Mouse (Mus musculus) myocyte (in vitro differentiated cells): ENCODE results near the gene Galk1. TPM values are rescaled to one million over a fixed set of nuclear protein-coding genes. Genes with fewer than 3 reads are reported as not detected.

Experiments
- H3K27me3 ChIP-seq: one replicate; pipeline ENCODE4 v1.6.1; 2011; ENCODE audit not compliant: control insufficient read depth, insufficient read depth, insufficient read length
- H3K36me3 ChIP-seq: one replicate; pipeline ENCODE4 v1.6.1; 2011; ENCODE audit not compliant: control insufficient read depth, insufficient read depth
- H3K4me2 ChIP-seq: one replicate; pipeline ENCODE4 v1.6.1; 2011; ENCODE audit warnings: low read depth, control low read depth
- H3K4me3 ChIP-seq: one replicate; pipeline ENCODE4 v1.5.1; 2011; ENCODE audit warnings: mild to moderate bottlenecking, control low read depth, moderate library complexity
- H3K79me2 ChIP-seq: one replicate; pipeline ENCODE4 v1.6.1; 2011; ENCODE audit not compliant: control insufficient read depth, insufficient read depth
- H3ac ChIP-seq: one replicate; pipeline ENCODE4 v1.6.1; 2011; ENCODE audit not compliant: control insufficient read depth, insufficient read length
- CEBPB ChIP-seq: IDR thresholded peaks from 2 replicates; pipeline ENCODE4 v1.6.1; 2011; ENCODE audit warnings: mild to moderate bottlenecking, moderate library complexity; ENCODE audit not compliant: poor library complexity, insufficient read depth, severe bottlenecking
- E2F4 ChIP-seq: IDR thresholded peaks from one replicate; pipeline ENCODE4 v1.6.1; 2011; ENCODE audit warnings: mild to moderate bottlenecking, control low read depth, moderate library complexity; ENCODE audit not compliant: insufficient read depth
- MAX ChIP-seq: IDR thresholded peaks from one replicate; pipeline ENCODE4 v1.6.1; 2011; ENCODE audit warnings: low read depth, mild to moderate bottlenecking, control low read depth
- MYOD1 ChIP-seq, 3 experiments: IDR thresholded peaks; one replicate each; pipeline ENCODE4 v1.6.1; 2011; ENCODE audit warnings: control low read depth in 2 of 3, low read depth in 2 of 3, mild to moderate bottlenecking in 2 of 3, moderate library complexity in 1 of 3; ENCODE audit not compliant: insufficient read length in 2 of 3, control insufficient read depth in 1 of 3
- MYOG ChIP-seq, 3 experiments: IDR thresholded peaks; one replicate each; pipeline ENCODE4 v1.6.1; 2011; ENCODE audit warnings: control low read depth in 2 of 3, low read depth in 2 of 3, mild to moderate bottlenecking in 2 of 3; ENCODE audit not compliant: insufficient read length in 2 of 3, control insufficient read depth in 1 of 3, insufficient read depth in 1 of 3
- POLR2A ChIP-seq: IDR thresholded peaks from one replicate; pipeline ENCODE4 v1.6.1; 2011; ENCODE audit warnings: low read depth, mild to moderate bottlenecking, control low read depth, moderate library complexity; ENCODE audit not compliant: insufficient read length
- POLR2AphosphoS2 ChIP-seq: IDR thresholded peaks from one replicate; pipeline ENCODE4 v1.6.1; 2011; ENCODE audit warnings: low read depth, control low read depth; ENCODE audit not compliant: insufficient read length
- REST ChIP-seq: IDR thresholded peaks from one replicate; pipeline ENCODE4 v1.6.1; 2011; ENCODE audit warnings: mild to moderate bottlenecking, control low read depth, moderate library complexity; ENCODE audit not compliant: insufficient read depth, insufficient read length
- SRF ChIP-seq: IDR thresholded peaks from one replicate; pipeline ENCODE4 v1.6.1; 2011; ENCODE audit warnings: low read depth; ENCODE audit not compliant: control insufficient read depth, insufficient read length
- TCF12 ChIP-seq: IDR thresholded peaks from one replicate; pipeline ENCODE4 v1.6.1; 2011; ENCODE audit warnings: mild to moderate bottlenecking, control low read depth; ENCODE audit not compliant: poor library complexity, insufficient read depth, severe bottlenecking
- TCF3 ChIP-seq: IDR thresholded peaks from one replicate; pipeline ENCODE4 v1.6.1; 2011; ENCODE audit warnings: low read depth, control low read depth; ENCODE audit not compliant: insufficient read length
- USF1 ChIP-seq: IDR thresholded peaks from one replicate; pipeline ENCODE4 v1.6.1; 2011; ENCODE audit warnings: low read depth, mild to moderate bottlenecking, control low read depth, moderate library complexity
- polyA plus RNA-seq: library from polyadenylated mRNA; unstranded; fragments of >200 nt; fragmentation: generic; extraction: Trizol; gene quantifications from one replicate; pipeline ENCODE4 v1.2.1, GENCODE M21; 2012; ENCODE audit warnings: missing spikeins

Galk1 gene
- polyA plus RNA-seq, 1 experiment, result 172 TPM

DNA sequence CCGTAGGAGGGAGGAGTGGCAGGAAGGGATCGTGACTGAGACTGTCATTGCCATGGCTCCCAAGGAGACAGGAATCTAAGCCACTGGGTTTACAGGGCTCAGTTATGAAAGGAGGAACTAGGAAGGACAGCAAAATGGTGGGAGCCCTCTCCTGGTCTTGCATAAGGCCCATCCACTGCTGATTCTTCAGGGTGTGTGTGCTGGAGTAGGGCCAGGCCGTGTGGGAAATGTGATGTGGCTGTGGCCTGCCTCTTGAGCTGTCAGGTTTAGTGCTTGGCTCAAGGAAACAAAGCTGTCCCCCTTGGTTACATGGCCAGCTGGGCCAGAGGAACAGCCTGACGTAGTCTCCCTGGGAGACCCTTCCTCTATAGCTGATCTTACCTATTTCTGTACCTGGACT, 37.7 kb upstream of the Galk1 start:
- no peak overlapping the region for H3K4me2 ChIP-seq
- peaks cover 33% of the 10 kb centered on the region for H3K36me3 ChIP-seq
- H3K27me3 ChIP-seq, result no peaks in the 10 kb centered on the region
- TF ChIP-seq TCF12 (no peak), MAX (no peak), MYOD1 (IDR thresholded peaks at IDR 0.05; ENCODE audit: control insufficient read depth in 1 of 3, insufficient read length in 2 of 3, low read depth in 2 of 3) (no peak), SRF (no peak), POLR2A (no peak), E2F4 (no peak), POLR2AphosphoS2 (no peak), USF1 (no peak), MYOG (IDR thresholded peaks at IDR 0.05; ENCODE audit: control insufficient read depth in 1 of 3, insufficient read depth in 1 of 3, insufficient read length in 2 of 3, low read depth in 2 of 3) (no peak), CEBPB (no peak), REST (no peak), TCF3 (no peak)
- H3ac ChIP-seq, result no peak overlapping the region
- peaks cover 15% of the 10 kb centered on the region for H3K79me2 ChIP-seq
- no peak overlapping the region for H3K4me3 ChIP-seq

DNA sequence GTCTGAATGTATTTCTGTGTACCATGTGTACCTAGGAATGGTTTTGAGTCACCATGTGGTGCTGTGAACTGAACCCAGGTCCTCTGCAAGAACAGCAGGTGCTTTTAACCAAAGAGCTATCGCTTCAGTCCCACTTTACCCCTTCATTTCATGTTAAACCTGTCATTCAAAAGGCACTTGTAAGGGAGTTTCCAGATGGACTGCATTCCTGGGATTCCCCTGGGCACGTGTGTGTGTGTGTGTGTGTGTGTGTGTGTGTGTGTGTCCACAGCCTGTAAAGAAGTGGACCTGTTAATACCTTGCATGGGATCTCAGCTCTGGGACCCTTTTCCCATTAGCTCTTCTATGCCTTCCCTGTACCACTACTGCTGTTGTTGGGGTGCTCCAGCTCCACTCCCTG, 37.1 kb upstream of the Galk1 start:
- Histone ChIP-seq H3K27me3 (no peaks in the 10 kb centered on the region), H3K79me2 (peaks cover 21% of the 10 kb centered on the region), H3K4me2 (no peak overlapping the region), H3ac (no peak overlapping the region), H3K36me3 (peaks cover 33% of the 10 kb centered on the region), H3K4me3 (no peak overlapping the region)
- TF ChIP-seq USF1 (no peak), MAX (no peak), CEBPB (no peak), POLR2A (no peak), E2F4 (no peak), MYOD1 (IDR thresholded peaks at IDR 0.05; ENCODE audit: control insufficient read depth in 1 of 3, insufficient read length in 2 of 3, low read depth in 2 of 3) (no peak), MYOG (IDR thresholded peaks at IDR 0.05; ENCODE audit: control insufficient read depth in 1 of 3, insufficient read depth in 1 of 3, insufficient read length in 2 of 3, low read depth in 2 of 3) (no peak), TCF3 (no peak), REST (no peak), POLR2AphosphoS2 (no peak), TCF12 (no peak), SRF (no peak)

DNA sequence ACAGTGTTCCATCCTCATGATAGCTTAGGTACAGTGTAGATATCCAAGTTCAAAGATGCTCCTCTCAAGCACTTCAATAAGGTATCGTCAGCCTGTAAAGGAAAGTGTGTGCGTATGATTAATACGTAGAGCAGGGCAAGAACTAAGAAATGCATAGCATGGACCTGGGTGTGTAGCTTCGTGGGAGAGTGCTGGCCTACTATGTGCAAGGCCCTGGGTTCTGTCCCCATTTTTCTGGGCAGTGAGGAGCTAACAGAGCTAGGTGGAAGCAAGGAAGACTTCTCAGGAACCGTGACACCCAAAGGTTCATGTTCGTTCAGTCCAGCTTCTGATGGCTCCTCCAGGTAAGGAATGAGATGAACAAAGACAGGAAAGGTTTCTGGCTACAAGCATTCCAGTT, 32.7 kb upstream of the Galk1 start:
- TF ChIP-seq CEBPB (no peak), POLR2A (no peak), REST (no peak), TCF3 (no peak), E2F4 (no peak), MYOG (IDR thresholded peaks at IDR 0.05; ENCODE audit: control insufficient read depth in 1 of 3, insufficient read depth in 1 of 3, insufficient read length in 2 of 3, low read depth in 2 of 3) (no peak), SRF (no peak), POLR2AphosphoS2 (no peak), TCF12 (no peak), USF1 (no peak), MAX (no peak), MYOD1 (IDR thresholded peaks at IDR 0.05; ENCODE audit: control insufficient read depth in 1 of 3, insufficient read length in 2 of 3, low read depth in 2 of 3) (no peak)
- peaks cover 16% of the 10 kb centered on the region for H3K36me3 ChIP-seq
- peaks cover 60% of the 10 kb centered on the region for H3K79me2 ChIP-seq
- no peaks in the 10 kb centered on the region for H3K27me3 ChIP-seq
- H3ac ChIP-seq, result no peak overlapping the region
- no peak overlapping the region for H3K4me3 ChIP-seq
- H3K4me2 ChIP-seq, result no peak overlapping the region

DNA sequence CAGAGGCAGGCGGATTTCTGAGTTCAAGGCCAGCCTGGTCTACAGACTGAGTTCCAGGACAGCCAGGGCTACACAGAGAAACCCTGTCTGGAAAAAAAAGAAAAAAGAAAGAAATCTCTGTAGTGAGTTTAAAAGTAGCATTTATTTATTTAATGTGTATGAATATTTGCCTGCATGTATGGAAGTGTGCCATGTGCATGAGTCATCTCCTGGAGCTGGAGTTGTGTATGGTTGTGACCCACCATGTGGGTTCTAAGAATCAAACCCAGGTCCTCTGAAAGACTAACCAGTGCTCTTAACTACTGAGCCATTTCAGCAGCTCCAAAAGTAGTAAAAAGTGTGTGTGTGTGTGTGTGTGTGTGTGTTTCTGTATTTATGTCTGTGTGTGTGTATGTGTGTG, 30.8 kb upstream of the Galk1 start:
- Histone ChIP-seq H3K27me3 (no peaks in the 10 kb centered on the region), H3K4me3 (no peak overlapping the region), H3K79me2 (peaks cover 74% of the 10 kb centered on the region), H3K36me3 (peaks cover 10% of the 10 kb centered on the region), H3ac (no peak overlapping the region), H3K4me2 (no peak overlapping the region)
- TF ChIP-seq TCF3 (no peak), POLR2A (no peak), MYOG (IDR thresholded peaks at IDR 0.05; ENCODE audit: control insufficient read depth in 1 of 3, insufficient read depth in 1 of 3, insufficient read length in 2 of 3, low read depth in 2 of 3) (no peak), REST (no peak), POLR2AphosphoS2 (no peak), SRF (no peak), MAX (no peak), CEBPB (no peak), USF1 (no peak), MYOD1 (IDR thresholded peaks at IDR 0.05; ENCODE audit: control insufficient read depth in 1 of 3, insufficient read length in 2 of 3, low read depth in 2 of 3) (no peak), TCF12 (no peak), E2F4 (no peak)
